Mouse (Mus musculus) adrenal gland, adult 18-20 months (tissue): Measurements from ENCODE around the gene Zdhhc5. TPM values are rescaled to one million over a fixed set of nuclear protein-coding genes. Genes with fewer than 3 reads are reported as not detected.
A peak's percentile ranks its signal among the peaks of the same experiment; 100 is the strongest.

Experiments
- DNase-seq, 2 experiments: peaks; one replicate each; pipeline ENCODE4 v3.0.0; 2021 to 2022; ENCODE audit warnings: low spot score in 2 of 2
- microRNA-seq, 2 experiments: library from miRNA; unstranded; fragments of <30 nt; microRNA quantifications; one replicate each; pipeline ENCODE4 v1.2.0; 2021; ENCODE audit warnings: borderline number of aligned reads in 2 of 2
- total RNA-seq, 2 experiments: library from RNA; stranded (reverse); gene quantifications; 1 replicate in 1 of 2; 2 replicates in 1 of 2; pipeline ENCODE4 v1.2.3; 2021

The Zdhhc5 gene
- total RNA-seq, 2 experiments from 2014 or later = 62.0 to 70.2 TPM

GRCm38 (mm10) chr2:84650464-84651195 lies 64.3 kb downstream of the Zdhhc5 start, which contains the start of gene Ctnnd1:
Gene Ctnnd1 (minus strand): TSS chr2:84650765.
- peak; percentile 78 to 79 for DNase-seq

- no peak for DNase-seq
Measured at GRCm38 (mm10) chr2:84649674-84650073, 65.3 kb downstream of the Zdhhc5 start.

- no peak for DNase-seq
Measured at GRCm38 (mm10) chr2:84648369-84648768, 66.6 kb downstream of the Zdhhc5 start.

- no peak for DNase-seq
Measured at GRCm38 (mm10) chr2:84647051-84647568, 67.9 kb downstream of the Zdhhc5 start.

GRCm38 (mm10) chr2:84646138-84646537 lies 68.8 kb downstream of the Zdhhc5 start:
- DNase-seq = no peak

- DNase-seq = no peak
Measured at GRCm38 (mm10) chr2:84640833-84641232, 74.1 kb downstream of the Zdhhc5 start.

- DNase-seq = no peak
Measured at GRCm38 (mm10) chr2:84638428-84639220, 76.4 kb downstream of the Zdhhc5 start.

Small RNAs within 50 kb of the gene (microRNA-seq; reads per million reads assigned to microRNA genes)
- gene Mir130a = 2,956 to 4,367 reads per million in 2 experiments

Other genes with a start within 250 kb of the Zdhhc5 start
- 10 to 100 TPM; 29.0 to 63.0 TPM for gene Tfpi, start 238.4 kb downstream of the Zdhhc5 start, total RNA-seq
- gene Ctnnd1, start 64.4 kb downstream of the Zdhhc5 start, total RNA-seq = 100 to 1,000 TPM; 123 to 129 TPM
- under 1 TPM in 1 of 2 experiments, not detected in 1; 0.10 TPM for gene Btbd18, start 56.1 kb downstream of the Zdhhc5 start, total RNA-seq
- gene Selenoh, start 44.4 kb downstream of the Zdhhc5 start, total RNA-seq = 10 to 100 TPM; 21.9 to 28.8 TPM
- gene Gm28635, start 37.1 kb downstream of the Zdhhc5 start, total RNA-seq = not detected
- 10 to 100 TPM; 22.7 to 25.9 TPM for gene Med19, start 36.8 kb downstream of the Zdhhc5 start, total RNA-seq
- 100 to 1,000 TPM; 146 to 179 TPM for gene Tmx2, start 36.0 kb downstream of the Zdhhc5 start, total RNA-seq
- 10 to 100 TPM; 13.4 to 15.3 TPM for gene Clp1, start 12.2 kb upstream of the Zdhhc5 start, total RNA-seq
- gene Ypel4, start 18.9 kb upstream of the Zdhhc5 start, total RNA-seq = 1 to 10 TPM; 4.8 to 5.1 TPM
- gene Gm19426, start 28.5 kb upstream of the Zdhhc5 start, total RNA-seq = 1 to 10 TPM; 1.5 to 1.8 TPM
- 100 to 1,000 TPM in 1 of 2 experiments, 10 to 100 TPM in 1; 78.6 to 115 TPM for gene Serping1, start 60.3 kb upstream of the Zdhhc5 start, total RNA-seq
- 10 to 100 TPM; 17.6 to 26.4 TPM for gene Ube2l6, start 83.6 kb upstream of the Zdhhc5 start, total RNA-seq
- gene Smtnl1, start 107.5 kb upstream of the Zdhhc5 start, total RNA-seq = under 1 TPM in 1 of 2 experiments, not detected in 1; 0.32 TPM
- 10 to 100 TPM; 45.8 to 59.0 TPM for gene Timm10, start 111.8 kb upstream of the Zdhhc5 start, total RNA-seq
- 1 to 10 TPM; 9.3 to 9.4 TPM for gene Slc43a1, start 123.7 kb upstream of the Zdhhc5 start, total RNA-seq
- gene Rtn4rl2, start 171.5 kb upstream of the Zdhhc5 start, total RNA-seq = 1 to 10 TPM; 1.9 to 2.4 TPM
- gene Slc43a3, start 221.4 kb upstream of the Zdhhc5 start, total RNA-seq = 10 to 100 TPM; 61.3 to 67.3 TPM